Mouse (Mus musculus): ENCODE measurements around the gene Sprr2j-ps. TPM values are rescaled to one million over a fixed set of nuclear protein-coding genes. Genes with fewer than 3 reads are reported as not detected.

Gene Sprr2j-ps
- polyA plus RNA-seq, 1 experiment = not detected

- WGBS = 96% methylated on average over 3 of the region's 3 CpGs
- no peak for DNase-seq
- no peaks in the 10 kb centered on the region for H3K36me3 ChIP-seq (ENCODE audit: control insufficient read depth, insufficient read depth, low read length)
- H3K27me3 ChIP-seq (replicated peaks; ENCODE audit: control insufficient read depth, insufficient read depth, low read length) = no peaks in the 10 kb centered on the region
- H3K27ac ChIP-seq (ENCODE audit: insufficient read depth, low read depth, low read length) = no peak within 1 kb of the TSS
- no peaks in the 10 kb centered on the region for H3K4me1 ChIP-seq (ENCODE audit: control insufficient read depth, insufficient read depth, low read length)
- no peak for TF ChIP-seq POLR2A (IDR thresholded peaks at IDR 0.05; ENCODE audit: low read depth, low read length)
- TF ChIP-seq CTCF (conservative IDR thresholded peaks at IDR 0.05; ENCODE audit: insufficient read depth, insufficient read length, low read depth, low read length) = no peak
- H3K4me3 ChIP-seq (ENCODE audit: insufficient read depth, low read depth, low read length) = no peak within 1 kb of the TSS
Measured at GRCm38 (mm10) chr3:92438689-92439088, 20.8 kb downstream of the Sprr2j-ps start, which contains the start of gene Sprr1b. Gene Sprr1b, minus strand, starts transcription at chr3:92438789.

GRCm38 (mm10) chr3:92440177-92440576 is 22.3 kb downstream of the Sprr2j-ps start:
- no peaks in the 10 kb centered on the region for H3K36me3 ChIP-seq (ENCODE audit: control insufficient read depth, insufficient read depth, low read length)

GRCm38 (mm10) chr3:92455151-92455550 is 37.3 kb downstream of the Sprr2j-ps start:
- no peak for DNase-seq
- no peaks in the 10 kb centered on the region for H3K27me3 ChIP-seq (replicated peaks; ENCODE audit: control insufficient read depth, insufficient read depth, low read length)
- no peak for TF ChIP-seq CTCF (conservative IDR thresholded peaks at IDR 0.05; ENCODE audit: insufficient read depth, insufficient read length, low read depth, low read length)
- no peak for TF ChIP-seq POLR2A (IDR thresholded peaks at IDR 0.05; ENCODE audit: low read depth, low read length)
- WGBS = 78% methylated on average over 5 of the region's 5 CpGs
- no peaks in the 10 kb centered on the region for H3K4me1 ChIP-seq (ENCODE audit: control insufficient read depth, insufficient read depth, low read length)
- H3K4me3 ChIP-seq (ENCODE audit: insufficient read depth, low read depth, low read length) = no peak overlapping the region
- no peak overlapping the region for H3K27ac ChIP-seq (ENCODE audit: insufficient read depth, low read depth, low read length)
- H3K36me3 ChIP-seq (ENCODE audit: control insufficient read depth, insufficient read depth, low read length) = no peaks in the 10 kb centered on the region

More at GRCm38 (mm10) chr3:92440177-92440576, 22.3 kb downstream of the Sprr2j-ps start:
- Histone ChIP-seq H3K4me3 (ENCODE audit: insufficient read depth, low read depth, low read length) (no peak overlapping the region), H3K27me3 (replicated peaks; ENCODE audit: control insufficient read depth, insufficient read depth, low read length) (no peaks in the 10 kb centered on the region), H3K4me1 (ENCODE audit: control insufficient read depth, insufficient read depth, low read length) (no peaks in the 10 kb centered on the region), H3K27ac (ENCODE audit: insufficient read depth, low read depth, low read length) (no peak overlapping the region)
- WGBS = 87% methylated on average over 3 of the region's 3 CpGs
- TF ChIP-seq CTCF (conservative IDR thresholded peaks at IDR 0.05; ENCODE audit: insufficient read depth, insufficient read length, low read depth, low read length) (no peak), POLR2A (IDR thresholded peaks at IDR 0.05; ENCODE audit: low read depth, low read length) (no peak)
- no peak for DNase-seq

- H3K4me3 ChIP-seq (ENCODE audit: insufficient read depth, low read depth, low read length) = no peak within 1 kb of the TSS
- H3K27me3 ChIP-seq (replicated peaks; ENCODE audit: control insufficient read depth, insufficient read depth, low read length) = no peaks in the 10 kb centered on the region
- no peak within 1 kb of the TSS for H3K27ac ChIP-seq (ENCODE audit: insufficient read depth, low read depth, low read length)
- TF ChIP-seq CTCF (conservative IDR thresholded peaks at IDR 0.05; ENCODE audit: insufficient read depth, insufficient read length, low read depth, low read length) (no peak), POLR2A (IDR thresholded peaks at IDR 0.05; ENCODE audit: low read depth, low read length) (no peak)
- no peak for DNase-seq
- 54% methylated on average over 2 of the region's 2 CpGs for WGBS
- H3K36me3 ChIP-seq (ENCODE audit: control insufficient read depth, insufficient read depth, low read length) = no peaks in the 10 kb centered on the region
- H3K4me1 ChIP-seq (ENCODE audit: control insufficient read depth, insufficient read depth, low read length) = no peaks in the 10 kb centered on the region
Measured at GRCm38 (mm10) chr3:92458620-92459019, 40.7 kb downstream of the Sprr2j-ps start, which contains the start of gene Sprr3. Gene Sprr3, minus strand, starts transcription at chr3:92458720.

- H3K27ac ChIP-seq (ENCODE audit: insufficient read depth, low read depth, low read length) = no peak overlapping the region
- no peak for DNase-seq
- no peaks in the 10 kb centered on the region for H3K27me3 ChIP-seq (replicated peaks; ENCODE audit: control insufficient read depth, insufficient read depth, low read length)
- H3K4me3 ChIP-seq (ENCODE audit: insufficient read depth, low read depth, low read length) = no peak overlapping the region
- no peaks in the 10 kb centered on the region for H3K36me3 ChIP-seq (ENCODE audit: control insufficient read depth, insufficient read depth, low read length)
- no peak for TF ChIP-seq POLR2A (IDR thresholded peaks at IDR 0.05; ENCODE audit: low read depth, low read length)
- no peak for TF ChIP-seq CTCF (conservative IDR thresholded peaks at IDR 0.05; ENCODE audit: insufficient read depth, insufficient read length, low read depth, low read length)
- no peaks in the 10 kb centered on the region for H3K4me1 ChIP-seq (ENCODE audit: control insufficient read depth, insufficient read depth, low read length)
- 83% methylated on average over 1 of the region's 1 CpGs for WGBS
Measured at GRCm38 (mm10) chr3:92466576-92466975, 48.7 kb downstream of the Sprr2j-ps start.

GRCm38 (mm10) chr3:92467424-92467823 is 49.5 kb downstream of the Sprr2j-ps start:
- no peak overlapping the region for H3K27ac ChIP-seq (ENCODE audit: insufficient read depth, low read depth, low read length)
- no peak for DNase-seq
- no peaks in the 10 kb centered on the region for H3K36me3 ChIP-seq (ENCODE audit: control insufficient read depth, insufficient read depth, low read length)
- H3K4me3 ChIP-seq (ENCODE audit: insufficient read depth, low read depth, low read length) = no peak overlapping the region
- no peaks in the 10 kb centered on the region for H3K27me3 ChIP-seq (replicated peaks; ENCODE audit: control insufficient read depth, insufficient read depth, low read length)
- no peaks in the 10 kb centered on the region for H3K4me1 ChIP-seq (ENCODE audit: control insufficient read depth, insufficient read depth, low read length)
- TF ChIP-seq POLR2A (IDR thresholded peaks at IDR 0.05; ENCODE audit: low read depth, low read length) (no peak), CTCF (conservative IDR thresholded peaks at IDR 0.05; ENCODE audit: insufficient read depth, insufficient read length, low read depth, low read length) (no peak)

Other genes starting within 250 kb of the Sprr2j-ps start
- gene Sprr2a1, start 202.3 kb upstream of the Sprr2j-ps start, polyA plus RNA-seq (2012; rRNA removed) = 0.62 and 0.66 TPM in 2 replicates
- gene Sprr2a2, start 202.2 kb upstream of the Sprr2j-ps start, polyA plus RNA-seq (2012; rRNA removed) = 83.9 and 143 TPM in 2 replicates
- 4.7 and 6.1 TPM in 2 replicates for gene Sprr2a3, start 132.7 kb upstream of the Sprr2j-ps start, polyA plus RNA-seq (2012; rRNA removed)
- gene Sprr2b, start 101.5 kb upstream of the Sprr2j-ps start, polyA plus RNA-seq (2012; rRNA removed) = not detected in 2 replicates
- not detected in 2 replicates for gene Sprr2d, start 78.9 kb upstream of the Sprr2j-ps start, polyA plus RNA-seq (2012; rRNA removed)
- gene Sprr2e, start 65.9 kb upstream of the Sprr2j-ps start, polyA plus RNA-seq (2012; rRNA removed) = not detected in 2 replicates
- gene Sprr2f, start 52.9 kb upstream of the Sprr2j-ps start, polyA plus RNA-seq (2012; rRNA removed) = 0.25 and 0.54 TPM in 2 replicates
- not detected in 2 replicates for gene Sprr2h, start 32.4 kb upstream of the Sprr2j-ps start, polyA plus RNA-seq (2012; rRNA removed)
- gene Sprr2i, start 10.1 kb upstream of the Sprr2j-ps start, polyA plus RNA-seq (2012; rRNA removed) = not detected in 2 replicates
- gene Gm9774, start 11.3 kb downstream of the Sprr2j-ps start, polyA plus RNA-seq (2012; rRNA removed) = 4.2 and 7.0 TPM in 2 replicates
- not detected in 2 replicates for gene Sprr2k, start 14.5 kb downstream of the Sprr2j-ps start, polyA plus RNA-seq (2012; rRNA removed)
- not detected in 2 replicates for gene Sprr1b, start 20.7 kb downstream of the Sprr2j-ps start, polyA plus RNA-seq (2012; rRNA removed)
- not detected in 2 replicates for gene Sprr3, start 40.6 kb downstream of the Sprr2j-ps start, polyA plus RNA-seq (2012; rRNA removed)
- gene Sprr1a, start 67.8 kb downstream of the Sprr2j-ps start, polyA plus RNA-seq (2012; rRNA removed) = 32.6 and 48.8 TPM in 2 replicates
- not detected in 2 replicates for gene Sprr4, start 82.4 kb downstream of the Sprr2j-ps start, polyA plus RNA-seq (2012; rRNA removed)
- not detected in 2 replicates for gene 2310046K23Rik, start 116.4 kb downstream of the Sprr2j-ps start, polyA plus RNA-seq (2012; rRNA removed)
- 0.08 and 0.14 TPM in 2 replicates for gene Ivl, start 155.7 kb downstream of the Sprr2j-ps start, polyA plus RNA-seq (2012; rRNA removed)
- gene Smcp, start 170.9 kb downstream of the Sprr2j-ps start, polyA plus RNA-seq (2012; rRNA removed) = 3.3 and 3.5 TPM in 2 replicates
- gene 2210017I01Rik, start 189.4 kb downstream of the Sprr2j-ps start, polyA plus RNA-seq (2012; rRNA removed) = not detected in 2 replicates
- gene Lce6a, start 203.6 kb downstream of the Sprr2j-ps start, polyA plus RNA-seq (2012; rRNA removed) = not detected in 2 replicates
- gene Lce1a1, start 230.2 kb downstream of the Sprr2j-ps start, polyA plus RNA-seq (2012; rRNA removed) = not detected in 2 replicates
- not detected in 2 replicates for gene Lce1b, start 238.8 kb downstream of the Sprr2j-ps start, polyA plus RNA-seq (2012; rRNA removed)